Mouse (Mus musculus) brain, embryonic 14.5 days (tissue): ENCODE results near the gene Glycam1. TPM values are rescaled to one million over a fixed set of nuclear protein-coding genes. Genes with fewer than 3 reads are reported as not detected.

Source experiments
- DNase-seq: peaks from one replicate; pipeline ENCODE4 v3.0.0-alpha.2; 2011; ENCODE audit warnings: low read depth
- CTCF ChIP-seq: fragments of 200-500 bp; IDR thresholded peaks from 2 replicates; pipeline ENCODE4 v1.5.1; 2012; ENCODE audit warnings: inconsistent platforms, mild to moderate bottlenecking, moderate library complexity, borderline replicate concordance; ENCODE audit not compliant: insufficient read depth, insufficient read length; ENCODE audit errors: extremely low read depth
- POLR2A ChIP-seq: fragments of 200-500 bp; IDR thresholded peaks from 2 replicates; pipeline ENCODE4 v1.6.1; 2012; ENCODE audit warnings: mild to moderate bottlenecking, inconsistent platforms, borderline replicate concordance; ENCODE audit not compliant: poor library complexity, insufficient read depth, insufficient read length, severe bottlenecking; ENCODE audit errors: extremely low read depth
- polyA plus RNA-seq: library from polyadenylated mRNA; depleted of rRNA; stranded (reverse); fragments of >200 nt; gene quantifications from 2 replicates; pipeline ENCODE4 v1.2.3, GENCODE M21; 2012

The Glycam1 gene
- polyA plus RNA-seq, 1 experiment = not detected

- DNase-seq = peak; percentile 91
- no peak for TF ChIP-seq CTCF
- TF ChIP-seq POLR2A = peak; percentile 77; the same call in 1 of the 2 replicates
These were observed 27.1 kb downstream of the Glycam1 start, which contains the start of gene Ppp1r1a for GRCm38 (mm10) chr15:103537822-103538213. Gene Ppp1r1a (minus strand): TSS chr15:103538003.

DNA sequence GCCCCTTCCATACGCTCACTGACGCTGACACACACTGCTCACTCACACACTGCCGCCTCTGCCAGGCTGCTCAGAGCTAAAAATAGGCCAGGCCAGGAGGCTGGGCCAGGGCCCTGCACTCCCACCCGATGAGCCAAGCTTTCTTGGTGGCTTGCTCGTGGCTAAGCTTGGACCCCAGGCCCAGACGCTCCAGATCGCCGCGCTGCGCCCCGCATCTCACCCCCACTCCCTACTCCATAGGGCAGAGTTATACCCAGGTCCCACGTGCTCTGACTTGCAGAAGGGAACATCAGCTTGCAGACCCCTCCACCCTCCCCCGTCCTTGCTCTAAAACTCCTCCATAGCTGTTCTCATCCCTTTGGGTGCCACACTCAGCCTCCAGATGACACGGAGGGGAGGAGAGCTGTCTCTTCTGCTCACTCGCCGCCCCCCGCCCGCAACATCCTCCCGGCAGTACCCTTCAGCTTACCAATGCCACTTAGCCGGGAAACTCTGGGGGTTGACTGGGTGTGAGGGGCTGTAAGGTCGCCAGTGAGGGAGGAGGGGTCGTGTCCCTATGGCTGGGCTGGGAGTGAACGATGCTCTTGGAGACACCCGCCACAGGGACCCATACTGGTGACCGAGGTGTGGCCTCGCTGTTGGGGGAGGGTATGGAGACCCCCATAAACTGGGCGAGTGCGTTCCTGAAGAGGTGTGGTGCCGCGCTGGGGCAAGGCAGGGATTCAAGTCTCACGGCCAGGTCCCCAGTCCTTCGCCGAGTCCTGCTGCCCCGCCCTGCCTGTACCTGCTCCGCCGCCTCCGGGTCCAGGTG lies 27.7 kb downstream of the Glycam1 start:
- TF ChIP-seq CTCF (no peak), POLR2A (no peak)
- peak; percentile 68 for DNase-seq

- DNase-seq = no peak
- TF ChIP-seq CTCF = no peak
- TF ChIP-seq POLR2A = no peak
These were observed 28.4 kb downstream of the Glycam1 start for GRCm38 (mm10) chr15:103536456-103536855.

DNA sequence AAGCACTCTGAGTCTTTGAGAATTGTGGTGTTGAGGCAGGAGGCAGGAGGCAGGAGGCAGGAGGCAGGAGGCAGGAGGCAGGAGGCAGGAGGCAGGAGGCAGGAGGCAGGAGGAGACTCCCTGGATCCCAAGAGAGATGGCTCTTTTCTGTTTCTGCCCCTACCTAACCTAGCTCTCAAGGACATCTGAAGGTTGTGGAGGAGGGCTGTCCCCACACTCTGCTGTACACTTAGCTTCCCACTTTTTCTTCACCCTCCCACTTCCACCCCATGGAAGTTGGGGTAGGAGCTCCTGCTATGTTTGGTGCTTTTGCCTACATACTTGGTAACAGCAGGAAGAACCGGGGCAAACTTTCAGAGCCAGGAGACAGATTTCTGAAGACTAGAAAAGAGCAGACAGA lies 29.1 kb downstream of the Glycam1 start:
- no peak for DNase-seq
- TF ChIP-seq CTCF (no peak), POLR2A (no peak)

DNA sequence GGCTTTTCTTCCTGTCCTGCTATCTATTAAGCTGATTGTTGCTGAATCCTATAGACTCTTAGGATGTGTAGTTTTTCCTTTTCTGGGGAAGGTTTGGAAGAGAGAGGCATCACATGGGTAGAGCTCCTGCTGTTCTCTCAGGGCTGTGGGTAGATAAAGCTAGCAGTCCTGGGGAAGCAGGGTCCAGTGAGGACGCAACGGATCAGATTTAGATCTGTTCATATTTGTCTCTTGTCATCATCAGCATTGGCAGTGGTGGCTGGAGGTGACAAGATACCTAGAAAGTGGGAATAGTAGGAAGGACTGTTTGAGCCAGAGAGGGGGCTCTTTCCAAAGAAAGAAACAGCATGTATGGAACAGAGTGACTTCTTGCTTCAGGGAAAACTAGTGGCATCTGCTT lies 29.9 kb downstream of the Glycam1 start:
- TF ChIP-seq POLR2A = no peak
- no peak for TF ChIP-seq CTCF
- DNase-seq = no peak

DNA sequence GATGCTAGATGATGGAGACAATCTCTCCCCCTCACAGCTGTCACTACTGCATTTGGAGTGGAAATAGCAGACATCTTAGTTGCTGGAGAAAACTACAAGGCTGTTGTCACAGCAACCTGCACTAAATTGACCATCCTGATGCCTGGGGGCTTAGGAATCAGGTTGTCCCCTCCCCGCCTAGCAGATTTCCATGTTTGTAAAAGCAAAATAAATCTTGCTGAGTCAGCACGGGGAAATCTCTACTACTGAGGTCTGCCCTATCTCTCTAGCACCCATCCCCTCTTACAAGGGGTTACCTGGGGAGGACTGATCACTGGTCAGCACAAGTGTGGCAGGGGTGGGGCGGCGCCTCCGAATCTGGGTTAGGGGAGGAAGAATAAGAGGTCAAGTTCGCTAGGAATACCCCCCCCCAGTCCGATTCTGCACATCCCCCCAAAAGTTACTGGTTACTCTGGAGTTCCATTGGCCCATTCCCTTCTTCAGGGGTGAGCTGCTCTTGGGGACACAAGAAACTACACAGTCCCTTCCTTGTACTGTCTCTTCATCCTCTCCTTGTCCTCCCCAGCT lies 30.7 kb downstream of the Glycam1 start:
- no peak for DNase-seq

DNA sequence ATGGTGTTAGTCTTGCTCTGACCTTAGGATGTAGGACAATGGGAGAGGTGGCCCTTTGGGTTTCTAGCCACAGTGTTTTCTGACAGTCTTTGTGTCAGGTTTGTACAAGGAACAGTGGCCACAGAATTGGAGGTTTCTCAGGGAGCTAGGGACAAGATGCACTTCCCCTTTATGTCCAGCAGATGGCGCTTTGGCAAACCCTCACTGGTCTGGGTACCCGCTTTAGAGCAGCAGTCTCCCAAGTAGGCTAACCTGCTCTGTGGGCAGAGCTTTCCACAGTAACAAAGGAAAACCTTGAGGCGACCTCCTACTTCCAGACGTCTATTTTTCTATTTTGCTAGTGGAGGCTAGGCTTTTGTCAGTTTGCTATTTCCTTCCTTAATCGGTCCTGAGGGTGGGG lies 34.5 kb downstream of the Glycam1 start:
- TF ChIP-seq POLR2A (no peak), CTCF (peak; percentile 97)
- peak; percentile 89 for DNase-seq

More for the DNA sequence above, 30.7 kb downstream of the Glycam1 start:
- no peak for TF ChIP-seq POLR2A
- no peak for TF ChIP-seq CTCF

DNA sequence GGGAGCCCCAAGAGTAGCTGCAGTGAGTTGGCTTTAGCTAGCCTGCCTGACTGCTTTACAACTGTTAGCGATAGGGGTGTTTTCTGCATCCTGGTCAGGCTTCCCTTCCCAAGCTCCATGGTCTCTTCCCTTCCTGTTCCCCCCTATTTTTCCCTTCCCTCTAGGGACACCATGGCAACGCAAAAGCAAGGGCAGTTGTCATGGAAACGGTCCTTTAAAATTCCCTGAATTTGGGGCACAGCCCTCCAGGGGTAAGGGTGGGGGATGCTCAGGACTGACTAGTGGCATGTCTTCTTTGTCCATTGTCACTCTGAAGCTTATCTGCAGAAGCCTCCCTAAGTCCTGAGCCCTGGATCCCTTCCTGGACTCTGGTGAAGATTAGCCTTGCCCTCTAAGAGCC lies 41.7 kb downstream of the Glycam1 start:
- DNase-seq = no peak
- TF ChIP-seq CTCF (no peak), POLR2A (no peak)

DNA sequence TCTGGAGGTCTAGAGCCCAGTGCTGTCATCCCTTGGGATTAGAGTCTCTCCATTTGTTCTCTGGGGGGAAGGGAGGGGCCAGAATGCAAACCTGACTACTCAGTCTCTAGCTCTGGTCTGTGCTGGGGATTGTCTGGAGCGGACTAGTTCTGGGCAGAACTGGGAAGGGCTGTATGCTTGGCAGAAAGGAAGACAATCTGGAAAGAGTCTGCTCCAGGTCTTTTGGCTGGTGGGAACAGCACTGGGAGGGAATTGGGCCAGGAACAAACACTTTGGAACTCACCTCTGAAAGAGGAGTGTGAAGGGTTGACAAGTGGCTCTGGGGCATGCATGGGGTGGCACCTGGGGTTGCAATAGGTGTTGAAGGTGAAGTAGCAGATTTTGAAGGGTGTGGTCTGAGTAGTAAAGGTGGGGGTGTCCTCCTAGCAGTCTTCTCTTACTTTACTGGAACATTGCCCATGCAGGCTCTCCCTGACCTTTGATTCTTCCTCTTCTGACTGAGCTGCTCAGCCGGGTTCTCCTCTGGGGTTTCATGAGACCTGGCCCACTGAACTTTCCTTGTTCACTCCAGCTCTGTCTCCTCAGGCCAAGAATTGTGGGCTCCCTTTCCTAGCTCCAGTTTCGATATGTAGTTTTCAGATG lies 42.3 kb downstream of the Glycam1 start:
- peak; percentile 67 for DNase-seq
- TF ChIP-seq POLR2A = no peak
- TF ChIP-seq CTCF = no peak

DNA sequence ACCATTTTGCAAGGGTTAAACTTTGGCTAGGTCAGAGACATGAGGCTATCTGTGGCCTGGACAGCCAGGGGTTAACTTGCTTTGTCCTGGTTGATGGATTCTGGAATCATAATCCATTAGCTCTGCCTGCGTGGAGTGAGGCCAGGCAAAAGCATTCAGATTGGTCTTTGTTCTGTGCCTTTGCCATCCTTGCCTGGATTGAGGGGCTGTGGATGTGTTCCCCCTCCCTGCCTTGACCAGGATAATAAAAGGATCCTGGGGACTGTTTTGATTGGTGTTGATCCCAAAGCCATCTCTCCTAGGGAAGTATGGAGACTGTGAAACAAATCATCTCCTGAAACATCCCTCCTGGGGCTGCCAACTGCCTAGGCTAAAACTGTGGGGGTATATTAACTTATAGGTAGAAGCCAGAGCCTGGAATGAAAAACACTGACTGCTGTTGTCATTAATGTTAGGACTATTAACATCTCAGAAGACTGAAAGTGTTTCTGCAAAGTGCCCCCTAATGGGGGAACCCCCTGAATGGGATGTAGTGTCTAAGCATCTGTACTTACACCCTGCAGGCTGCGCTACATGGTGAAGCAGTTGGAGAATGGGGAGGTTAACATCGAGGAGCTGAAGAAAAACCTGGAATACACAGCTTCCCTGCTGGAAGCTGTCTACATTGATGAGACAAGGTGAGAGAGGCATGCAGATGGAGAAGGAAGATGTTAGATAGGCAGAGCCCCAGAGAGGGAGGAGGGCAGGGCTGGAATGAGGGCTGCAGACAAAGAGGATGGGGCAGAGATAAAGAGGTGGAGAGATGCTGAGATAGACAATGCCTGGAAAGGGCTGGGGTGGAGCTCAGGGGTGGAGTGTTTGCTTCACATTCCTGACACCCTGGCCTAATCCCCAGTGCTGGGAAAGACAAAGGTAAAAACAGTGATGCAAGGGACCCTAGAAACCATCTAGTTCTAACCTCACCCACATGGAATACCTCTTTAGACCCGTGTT lies 45.2 kb downstream of the Glycam1 start:
- peak; percentile 91 for DNase-seq

More for the DNA sequence above, 45.2 kb downstream of the Glycam1 start:
- TF ChIP-seq POLR2A (no peak), CTCF (no peak)
